Comparison of ENCODE assay signal across 8 mouse cellular contexts in the genomic region with DNA sequence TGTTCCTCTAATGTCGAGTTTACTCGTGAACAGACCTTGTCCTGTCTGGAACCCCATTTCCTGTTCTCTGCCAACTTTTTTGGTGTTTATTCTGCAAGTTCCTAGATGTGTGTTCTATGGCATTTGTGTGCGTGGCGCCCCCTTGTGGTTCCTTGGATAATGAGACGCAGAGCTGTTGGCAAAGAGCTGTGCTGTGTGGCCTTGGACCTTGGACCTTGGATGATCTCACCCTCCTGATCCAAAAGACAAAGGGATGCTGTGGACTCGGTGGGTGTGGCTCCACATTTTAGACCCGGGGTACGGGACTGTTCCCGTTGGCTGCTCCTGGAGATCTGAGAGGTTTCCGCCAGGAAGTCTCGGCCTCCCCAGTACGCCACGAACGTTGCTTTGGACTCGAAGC. TPM values are rescaled to one million over a fixed set of nuclear protein-coding genes. Genes with fewer than 3 reads are reported as not detected.
DNase-seq lines count a peak whose midpoint lies in the region; ATAC-seq lines count a peak whose summit lies in the region.

A gene (plus strand): TSS at position 271 of the 400 bp plus-strand sequence.

- no peak within 1 kb of the TSS for H3K9ac ChIP-seq in midbrain, embryonic 14.5 days (replicated peaks; ENCODE audit: low read length)

- no peaks in the 10 kb centered on the region for H3K36me3 ChIP-seq in midbrain, embryonic 14.5 days (ENCODE audit: control insufficient read depth, insufficient read depth, low read length)
- H3K36me3 ChIP-seq in midbrain, embryonic 10.5 days: no peaks in the 10 kb centered on the region

- intact Hi-C loops in gastrocnemius, postnatal 14 days (cut with DNase I; ENCODE audit: low total_unique reads): no loop called here
- intact Hi-C loops in left cerebral cortex, postnatal 10 days (cut with DNase I): no loop called here

- no peak within 1 kb of the TSS for H3K4me3 ChIP-seq in midbrain, embryonic 14.5 days (replicated peaks; ENCODE audit: low read depth, low read length)
- H3K4me3 ChIP-seq in midbrain, embryonic 10.5 days: no peak within 1 kb of the TSS

- no peaks in the 10 kb centered on the region for H3K27me3 ChIP-seq in midbrain, embryonic 14.5 days (ENCODE audit: control insufficient read depth, insufficient read depth, low read length)
- no peaks in the 10 kb centered on the region for H3K27me3 ChIP-seq in midbrain, embryonic 10.5 days (ENCODE audit: low read depth, poor library complexity, severe bottlenecking)

- H3K4me1 ChIP-seq in midbrain, embryonic 14.5 days (ENCODE audit: control insufficient read depth, insufficient read depth, low read length): no peaks in the 10 kb centered on the region
- H3K4me1 ChIP-seq in midbrain, embryonic 10.5 days: no peaks in the 10 kb centered on the region

- H3K4me2 ChIP-seq in midbrain, embryonic 14.5 days (ENCODE audit: low read length): no peak within 1 kb of the TSS

- ATAC-seq in midbrain, embryonic 14.5 days (ENCODE audit: low FRiP score, low TSS enrichment): no peak

- 88% methylated on average over 15 of the region's 15 CpGs for WGBS in midbrain, embryonic 14.5 days
- 84% methylated on average over 15 of the region's 15 CpGs for WGBS in midbrain, embryonic 10.5 days

- DNase-seq in gastrocnemius, postnatal 14 days: peak; percentile 47
- DNase-seq in gastrocnemius, adult 18-20 months (ENCODE audit: low spot score): no peak
- peak; percentile 25 for DNase-seq in midbrain, embryonic 14.5 days
- DNase-seq in midbrain, embryonic 10.5 days (ENCODE audit: low spot score): no peak
- DNase-seq in adrenal gland, adult 18-20 months (ENCODE audit: low spot score in 2 of 2): peak; percentile 70
- peak; percentile 62 to 87 for DNase-seq in kidney, postnatal 36 days
- peak; percentile 56 for DNase-seq in thymus, postnatal 4 days
- no peak for DNase-seq in left cerebral cortex, postnatal 10 days (ENCODE audit: extremely low spot score in 1 of 2, low spot score in 2 of 2)

- no peaks in the 10 kb centered on the region for H3K9me3 ChIP-seq in midbrain, embryonic 14.5 days (ENCODE audit: control insufficient read depth, low read length)
- no peaks in the 10 kb centered on the region for H3K9me3 ChIP-seq in midbrain, embryonic 10.5 days (replicated peaks)

- H3K27ac ChIP-seq in midbrain, embryonic 14.5 days (replicated peaks; ENCODE audit: low read depth, low read length): no peak within 1 kb of the TSS
- no peak within 1 kb of the TSS for H3K27ac ChIP-seq in midbrain, embryonic 10.5 days (replicated peaks)

RNA-seq across cellular contexts. Expression of the gene that starts here (rescaled TPM):
- total RNA-seq in gastrocnemius, postnatal 14 days (2021): not detected
- not detected for total RNA-seq in gastrocnemius, adult 18-20 months (2021)
- not detected in 2 replicates for polyA plus RNA-seq in midbrain, embryonic 14.5 days (2014; fragmentation: Nextera tagmentation; extraction: Ambion mirVana)
- polyA plus RNA-seq in midbrain, embryonic 10.5 days (2016; fragmentation: Nextera tagmentation; extraction: Ambion mirVana): not detected in 2 replicates
- total RNA-seq in adrenal gland, adult 18-20 months (2021): not detected
- not detected for total RNA-seq in left cerebral cortex, postnatal 10 days (2021)

Comparison
In these comparisons a context has a peak if more than half of its experiments do, and no peak if none do; other contexts are left out.
1. Peak in DNase-seq in gastrocnemius, postnatal 14 days; RNA of the gene not detected or under 1 TPM.
2. Peak in DNase-seq in midbrain, embryonic 14.5 days; RNA of the gene not detected or under 1 TPM.
3. Peak in DNase-seq in adrenal gland, adult 18-20 months; RNA of the gene not detected or under 1 TPM.
4. DNase-seq: peak in kidney, postnatal 36 days (2 of 2) and thymus, postnatal 4 days (single experiment); none in gastrocnemius, adult 18-20 months (single experiment), midbrain, embryonic 10.5 days (single experiment) and left cerebral cortex, postnatal 10 days (0 of 2).